Mouse (Mus musculus) heart, embryonic 16.5 days (tissue): ENCODE results near the gene Hoxd11. TPM values are rescaled to one million over a fixed set of nuclear protein-coding genes. Genes with fewer than 3 reads are reported as not detected.

Experiments used
- ATAC-seq: fragments of 200-750 bp; cut with Nextera tagmentation; replicated peaks from 2 replicates; pipeline ENCODE4 v1.8.0; 2017; ENCODE audit warnings: moderate number of reproducible peaks; ENCODE audit not compliant: insufficient read depth, low FRiP score; ENCODE audit errors: extremely low read depth
- H3K27ac ChIP-seq: fragments of 300-500 bp; sonication (generic); 2 replicates; pipeline ENCODE4 v1.5.1; 2014; ENCODE audit warnings: mild to moderate bottlenecking, low read length, control low read depth, moderate library complexity
- H3K27me3 ChIP-seq: fragments of 300-500 bp; sonication (generic); 2 replicates; pipeline ENCODE4 v1.6.1; 2014; ENCODE audit warnings: low read length, mixed read lengths; ENCODE audit not compliant: control insufficient read depth, insufficient read depth
- H3K36me3 ChIP-seq: fragments of 300-500 bp; sonication (generic); 2 replicates; pipeline ENCODE4 v1.6.1; 2014; ENCODE audit not compliant: control insufficient read depth, insufficient read depth
- H3K4me1 ChIP-seq: fragments of 300-500 bp; sonication (generic); 2 replicates; pipeline ENCODE4 v1.6.1; 2014; ENCODE audit warnings: low read length, mixed read lengths; ENCODE audit not compliant: control insufficient read depth, insufficient read depth
- H3K4me2 ChIP-seq: fragments of 300-500 bp; sonication (generic); 2 replicates; pipeline ENCODE4 v1.6.1; 2014; ENCODE audit warnings: low read depth, mild to moderate bottlenecking, control low read depth, low read length
- H3K4me3 ChIP-seq: fragments of 300-500 bp; sonication (generic); 2 replicates; pipeline ENCODE4 v1.5.1; 2014; ENCODE audit warnings: mild to moderate bottlenecking, control low read depth, low read length
- H3K9ac ChIP-seq: fragments of 300-500 bp; sonication (generic); 2 replicates; pipeline ENCODE4 v1.6.1; 2014; ENCODE audit warnings: low read length, control low read depth
- H3K9me3 ChIP-seq: fragments of 300-500 bp; sonication (generic); replicated peaks from 2 replicates; pipeline ENCODE4 v1.6.1; 2016; ENCODE audit warnings: low read length; ENCODE audit not compliant: control insufficient read depth
- WGBS: fragments of 180-500 bp; shearing (Covaris S2); extraction: QIAGEN DNeasy Blood & Tissue Kit; methylation state at CpG from one replicate; pipeline ENCODE4 v1.1.7; 2014; 5-methylcytosine and 5-hydroxymethylcytosine counted together
- polyA plus RNA-seq: library from polyadenylated mRNA; unstranded; fragments of >200 nt; fragmentation: Nextera tagmentation; extraction: Ambion mirVana; gene quantifications from 2 replicates; pipeline ENCODE4 v1.2.1, GENCODE M21; 2015

The Hoxd11 gene
- polyA plus RNA-seq: not detected in 2 replicates

GRCm38 (mm10) chr2:74678891-74679595 lies at the start of gene Hoxd11:
TSS of gene Hoxd11 (plus strand) at chr2:74679557.
- Histone ChIP-seq H3K4me3 (no peak within 1 kb of the TSS), H3K9ac (no peak within 1 kb of the TSS), H3K9me3 (no peaks in the 10 kb centered on the region), H3K27me3 (peaks cover 99% of the 10 kb centered on the region), H3K4me2 (no peak within 1 kb of the TSS), H3K36me3 (no peaks in the 10 kb centered on the region), H3K27ac (no peak within 1 kb of the TSS), H3K4me1 (no peaks in the 10 kb centered on the region)
- WGBS: 2% methylated on average over 15 of the region's 15 CpGs
- ATAC-seq: no peak

GRCm38 (mm10) chr2:74635412-74635811 lies 43.9 kb upstream of the Hoxd11 start:
- peaks cover 2% of the 10 kb centered on the region for H3K9me3 ChIP-seq
- H3K27me3 ChIP-seq: no peaks in the 10 kb centered on the region
- no peak overlapping the region for H3K4me2 ChIP-seq
- no peak overlapping the region for H3K4me3 ChIP-seq
- WGBS: 64% methylated on average over 4 of the region's 4 CpGs
- no peaks in the 10 kb centered on the region for H3K4me1 ChIP-seq
- no peak for ATAC-seq
- H3K27ac ChIP-seq: no peak overlapping the region
- H3K36me3 ChIP-seq: no peaks in the 10 kb centered on the region
- H3K9ac ChIP-seq: no peak overlapping the region

- Histone ChIP-seq H3K4me1 (no peaks in the 10 kb centered on the region), H3K9me3 (peaks cover 2% of the 10 kb centered on the region), H3K4me2 (no peak overlapping the region), H3K4me3 (no peak overlapping the region), H3K27ac (no peak overlapping the region), H3K9ac (no peak overlapping the region), H3K27me3 (peaks cover 35% of the 10 kb centered on the region), H3K36me3 (no peaks in the 10 kb centered on the region)
- 68% methylated on average over 5 of the region's 5 CpGs for WGBS
- no peak for ATAC-seq
Observed at GRCm38 (mm10) chr2:74642431-74642830, 36.9 kb upstream of the Hoxd11 start.

- Histone ChIP-seq H3K27ac (no peak overlapping the region), H3K9ac (no peak overlapping the region), H3K4me3 (no peak overlapping the region), H3K36me3 (no peaks in the 10 kb centered on the region), H3K9me3 (no peaks in the 10 kb centered on the region), H3K4me2 (no peak overlapping the region), H3K4me1 (no peaks in the 10 kb centered on the region), H3K27me3 (peaks cover 67% of the 10 kb centered on the region)
- ATAC-seq: no peak
- 77% methylated on average over 3 of the region's 3 CpGs for WGBS
Observed at GRCm38 (mm10) chr2:74645631-74646030, 33.7 kb upstream of the Hoxd11 start.

GRCm38 (mm10) chr2:74647082-74647864 lies 32.1 kb upstream of the Hoxd11 start:
- peaks cover 81% of the 10 kb centered on the region for H3K27me3 ChIP-seq
- no peak overlapping the region for H3K4me3 ChIP-seq
- no peaks in the 10 kb centered on the region for H3K36me3 ChIP-seq
- ATAC-seq: no peak
- H3K9me3 ChIP-seq: no peaks in the 10 kb centered on the region
- H3K4me2 ChIP-seq: no peak overlapping the region
- H3K27ac ChIP-seq: no peak overlapping the region
- no peaks in the 10 kb centered on the region for H3K4me1 ChIP-seq
- H3K9ac ChIP-seq: no peak overlapping the region
- WGBS: 15% methylated on average over 7 of the region's 7 CpGs

GRCm38 (mm10) chr2:74652996-74653340 lies 26.4 kb upstream of the Hoxd11 start:
- H3K36me3 ChIP-seq: no peaks in the 10 kb centered on the region
- no peak overlapping the region for H3K27ac ChIP-seq
- 38% methylated on average over 2 of the region's 2 CpGs for WGBS
- H3K9me3 ChIP-seq: no peaks in the 10 kb centered on the region
- H3K4me3 ChIP-seq: no peak overlapping the region
- no peak overlapping the region for H3K9ac ChIP-seq
- H3K4me2 ChIP-seq: no peak overlapping the region
- ATAC-seq: no peak
- H3K27me3 ChIP-seq: peaks cover 87% of the 10 kb centered on the region
- H3K4me1 ChIP-seq: peaks cover 9% of the 10 kb centered on the region

GRCm38 (mm10) chr2:74653781-74654535 lies 25.4 kb upstream of the Hoxd11 start:
- H3K27ac ChIP-seq: no peak overlapping the region
- H3K9me3 ChIP-seq: no peaks in the 10 kb centered on the region
- no peak for ATAC-seq
- no peak overlapping the region for H3K9ac ChIP-seq
- WGBS: 14% methylated on average over 17 of the region's 17 CpGs
- no peaks in the 10 kb centered on the region for H3K36me3 ChIP-seq
- H3K4me2 ChIP-seq: no peak overlapping the region
- peaks cover 82% of the 10 kb centered on the region for H3K27me3 ChIP-seq
- peaks cover 12% of the 10 kb centered on the region for H3K4me1 ChIP-seq
- no peak overlapping the region for H3K4me3 ChIP-seq

- no peak overlapping the region for H3K4me3 ChIP-seq
- H3K9ac ChIP-seq: no peak overlapping the region
- no peak overlapping the region for H3K4me2 ChIP-seq
- H3K4me1 ChIP-seq: peaks cover 13% of the 10 kb centered on the region
- no peak for ATAC-seq
- WGBS: 4% methylated on average over 20 of the region's 20 CpGs
- no peak overlapping the region for H3K27ac ChIP-seq
- H3K9me3 ChIP-seq: no peaks in the 10 kb centered on the region
- H3K27me3 ChIP-seq: peaks cover 80% of the 10 kb centered on the region
- H3K36me3 ChIP-seq: no peaks in the 10 kb centered on the region
Observed at GRCm38 (mm10) chr2:74654743-74655419, 24.5 kb upstream of the Hoxd11 start.
